Mouse (Mus musculus): ENCODE data around the gene Rbx1. TPM values are rescaled to one million over a fixed set of nuclear protein-coding genes. Genes with fewer than 3 reads are reported as not detected.

Gene Rbx1
- total and polyA plus RNA-seq, 3 experiments: 228 to 778 (median 307) TPM

DNA sequence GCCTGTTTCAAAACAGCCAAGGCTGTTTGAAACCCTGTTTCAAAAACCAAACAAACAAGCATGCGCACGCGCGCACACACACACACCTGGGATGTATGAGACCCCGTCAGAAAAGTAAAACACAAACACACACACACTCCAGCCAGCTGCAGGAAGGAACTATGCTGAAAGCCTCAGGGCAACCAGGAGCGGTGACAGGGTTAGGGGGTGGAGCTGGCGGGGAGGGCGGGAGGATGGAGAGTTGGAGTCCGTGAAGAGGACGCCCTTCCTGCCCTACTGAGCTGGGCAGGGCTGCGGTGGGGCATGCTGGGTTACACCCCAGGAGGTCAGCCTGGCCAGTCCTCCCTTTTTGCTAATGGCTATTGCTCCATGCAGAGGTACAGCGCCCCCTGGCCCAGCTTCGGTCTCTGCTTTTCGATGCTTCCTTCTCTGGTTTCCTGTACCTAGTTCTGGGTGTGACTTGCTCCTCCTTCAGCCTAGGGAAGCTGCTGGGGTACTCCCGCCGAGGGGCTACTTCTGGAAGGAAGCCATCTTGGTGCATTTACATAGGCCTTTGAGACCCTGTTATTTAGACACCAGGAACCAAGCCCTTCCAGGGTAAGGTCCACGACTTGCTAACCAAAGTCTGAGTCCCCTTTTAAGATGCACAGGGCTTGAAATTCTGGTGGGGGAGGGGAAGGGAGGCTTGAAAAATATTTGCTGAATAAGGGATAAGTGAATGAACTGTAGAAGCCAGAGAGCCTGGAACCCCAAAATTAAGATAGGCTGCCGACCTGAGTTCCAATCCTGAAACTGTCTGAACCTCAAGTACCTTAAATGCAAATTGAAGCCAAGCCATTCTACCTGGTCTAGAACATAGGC lies 48.2 kb downstream of the Rbx1 start:
- no peaks in the 10 kb centered on the region for H3K79me2 ChIP-seq (ENCODE audit: control insufficient read depth, insufficient read depth, low read length, poor library complexity)
- H3K27ac ChIP-seq (ENCODE audit: control insufficient read depth, low read depth, low read length): peak overlapping the region; percentile 46
- H3K36me3 ChIP-seq (ENCODE audit: control insufficient read depth in 1 of 2, insufficient read depth in 2 of 2, low read length in 2 of 2): peaks cover 0 to 4% of the 10 kb centered on the region in 2 experiments; a peak in 2 of 4 replicates
- no peaks in the 10 kb centered on the region for H3K9me3 ChIP-seq (replicated peaks; ENCODE audit: insufficient read depth, low read length)
- DNase-seq (ENCODE audit: low read depth, low spot score): peak; percentile 87
- peaks cover 10 to 15% of the 10 kb centered on the region in 2 experiments; a peak in 3 of 4 replicates for H3K4me1 ChIP-seq (ENCODE audit: control insufficient read depth in 1 of 2, insufficient read depth in 2 of 2, low read length in 2 of 2)
- H3K4me3 ChIP-seq (ENCODE audit: control insufficient read depth in 1 of 2, insufficient read depth in 1 of 2, low read depth in 2 of 2, low read length in 2 of 2): peak overlapping the region; percentile 45 to 68
- H3K9ac ChIP-seq (ENCODE audit: control insufficient read depth, low read depth, low read length, poor library complexity, severe bottlenecking): peak overlapping the region; percentile 58
- no peaks in the 10 kb centered on the region for H3K27me3 ChIP-seq (ENCODE audit: control insufficient read depth in 1 of 2, insufficient read depth in 2 of 2, low read length in 2 of 2)
- peak; percentile 70 for TF ChIP-seq SIN3A (IDR thresholded peaks at IDR 0.05; ENCODE audit: low read length)
- no peak for TF ChIP-seq MYB (IDR thresholded peaks at IDR 0.05; ENCODE audit: low read depth, low read length)
- TF ChIP-seq UBTF (IDR thresholded peaks at IDR 0.05; ENCODE audit: borderline replicate concordance, insufficient read depth, low read depth, low read length): no peak
- 0 out of 2 replicates have a peak, but pooled peaks have one; percentile 9 for TF ChIP-seq ELF1 (IDR thresholded peaks at IDR 0.05; ENCODE audit: low read depth, low read length)
- no peak for TF ChIP-seq E2F4 (IDR thresholded peaks at IDR 0.05; ENCODE audit: borderline replicate concordance, low read depth, low read length)
- peak; percentile 27; the same call in 1 of the 2 replicates for TF ChIP-seq MXI1 (IDR thresholded peaks at IDR 0.05; ENCODE audit: low read depth, low read length)
- peak; percentile 10; the same call in 1 of the 2 replicates for TF ChIP-seq SMC3 (IDR thresholded peaks at IDR 0.05; ENCODE audit: low read depth, low read length)
- no peak for TF ChIP-seq USF1 (IDR thresholded peaks at IDR 0.05; ENCODE audit: low read depth, low read length)
- TF ChIP-seq HCFC1 (IDR thresholded peaks at IDR 0.05; ENCODE audit: low read depth, low read length): peak; percentile 57
- TF ChIP-seq RAD21 (IDR thresholded peaks at IDR 0.05; ENCODE audit: low read depth, low read length): no peak; the same call in 1 of the 2 replicates
- no peak for TF ChIP-seq ZNF384 (IDR thresholded peaks at IDR 0.05; ENCODE audit: low read depth, low read length)
- peak; percentile 58 for TF ChIP-seq NELFE (IDR thresholded peaks at IDR 0.05; ENCODE audit: low read depth, low read length)
- TF ChIP-seq TAL1 (IDR thresholded peaks at IDR 0.05; ENCODE audit: low read length): no peak
- TF ChIP-seq MAFK (IDR thresholded peaks at IDR 0.05; ENCODE audit: borderline replicate concordance, low read depth, low read length): peak; percentile 92
- 0 out of 2 replicates have a peak, but pooled peaks have one; percentile 1 for TF ChIP-seq BHLHE40 (IDR thresholded peaks at IDR 0.05; ENCODE audit: borderline replicate concordance, low read depth, low read length)
- peak; percentile 76 for TF ChIP-seq ZMIZ1 (IDR thresholded peaks at IDR 0.05; ENCODE audit: low read depth, low read length)
- TF ChIP-seq TBP (IDR thresholded peaks at IDR 0.05; ENCODE audit: low read depth, low read length): no peak
- 0 out of 2 replicates have a peak, but pooled peaks have one; percentile 14 for TF ChIP-seq MYC (IDR thresholded peaks at IDR 0.05; ENCODE audit: low read depth, low read length)
- peak; percentile 86 for TF ChIP-seq CHD1 (IDR thresholded peaks at IDR 0.05; ENCODE audit: low read depth, low read length)
- no peak for TF ChIP-seq ZC3H11A (IDR thresholded peaks at IDR 0.05; ENCODE audit: low read depth, low read length)
- no peak for TF ChIP-seq MEF2A (IDR thresholded peaks at IDR 0.05; ENCODE audit: extremely low read depth, insufficient replicate concordance, low read depth, low read length, poor library complexity, severe bottlenecking)
- TF ChIP-seq TCF12 (IDR thresholded peaks at IDR 0.05; ENCODE audit: low read depth, low read length): peak; percentile 49
- no peak for TF ChIP-seq GATA1 (IDR thresholded peaks at IDR 0.05; ENCODE audit: low read depth, low read length)
- TF ChIP-seq GABPA (IDR thresholded peaks at IDR 0.05; ENCODE audit: low read depth, low read length): no peak
- 0 out of 2 replicates have a peak, but pooled peaks have one; percentile 40 for TF ChIP-seq MAX (IDR thresholded peaks at IDR 0.05; ENCODE audit: low read length)
- peak; percentile 58; the same call in 1 of the 2 replicates for TF ChIP-seq MAZ (IDR thresholded peaks at IDR 0.05; ENCODE audit: low read depth, low read length)
- TF ChIP-seq EP300 (IDR thresholded peaks at IDR 0.05; ENCODE audit: low read depth in 1 of 2, low read length in 2 of 2): peak; percentile 18 to 22; a peak in 2 of 4 replicates
- no peak for TF ChIP-seq KAT2A (conservative IDR thresholded peaks at IDR 0.05; ENCODE audit: low read depth, low read length)
- no peak for TF ChIP-seq USF2 (IDR thresholded peaks at IDR 0.05; ENCODE audit: borderline replicate concordance in 1 of 2, insufficient read depth in 1 of 2, low read depth in 1 of 2, low read length in 2 of 2)
- TF ChIP-seq ETS1 (IDR thresholded peaks at IDR 0.05; ENCODE audit: low read depth, low read length): 0 out of 2 replicates have a peak, but pooled peaks have one; percentile 27
- TF ChIP-seq POLR2AphosphoS5 (IDR thresholded peaks at IDR 0.05; ENCODE audit: borderline replicate concordance, low read depth, low read length): no peak
- TF ChIP-seq ZKSCAN1 (IDR thresholded peaks at IDR 0.05; ENCODE audit: low read depth, low read length): no peak
- peak; percentile 38 to 42; a peak in 3 of 4 replicates for TF ChIP-seq POLR2A (IDR thresholded peaks at IDR 0.05; ENCODE audit: control insufficient read depth in 1 of 2, insufficient read depth in 1 of 2, low read depth in 1 of 2, low read length in 2 of 2, poor library complexity in 1 of 2)
- TF ChIP-seq POLR2AphosphoS2 (IDR thresholded peaks at IDR 0.05; ENCODE audit: low read length): peak; percentile 38; the same call in 1 of the 2 replicates

Data from MEL (cell line).